Mouse (Mus musculus) liver, embryonic 14.5 days (tissue): ENCODE data around the gene Nkain4. TPM values are rescaled to one million over a fixed set of nuclear protein-coding genes. Genes with fewer than 3 reads are reported as not detected.

Experiments
- ATAC-seq: fragments of 200-750 bp; cut with Nextera tagmentation; 2 replicates; pipeline ENCODE4 v1.8.0; 2017; ENCODE audit warnings: moderate number of reproducible peaks, mild to moderate bottlenecking, moderate library complexity; ENCODE audit not compliant: insufficient read depth
- DNase-seq, 3 experiments: peaks; one replicate each; pipeline ENCODE4 v3.0.0-alpha.2; 2012 to 2013; ENCODE audit warnings: low read depth in 3 of 3, low spot score in 3 of 3
- H3K27ac ChIP-seq: fragments of 300-500 bp; sonication (generic); 2 replicates; pipeline ENCODE4 v1.5.1; 2014; ENCODE audit warnings: moderate library complexity, mild to moderate bottlenecking, control low read depth, inconsistent platforms
- H3K27me3 ChIP-seq: fragments of 300-500 bp; sonication (generic); 2 replicates; pipeline ENCODE4 v1.6.1; 2014; ENCODE audit warnings: mild to moderate bottlenecking, low read length, moderate library complexity; ENCODE audit not compliant: control insufficient read depth, insufficient read depth
- H3K36me3 ChIP-seq: fragments of 300-500 bp; sonication (generic); replicated peaks from 2 replicates; pipeline ENCODE4 v1.6.1; 2014; ENCODE audit warnings: low read depth; ENCODE audit not compliant: control insufficient read depth, insufficient read depth
- H3K4me1 ChIP-seq, 2 experiments: fragments of 200-500 bp in 1 of 2; fragments of 300-500 bp in 1 of 2; sonication (generic) in 1 of 2; replicated peaks; 2 replicates each; pipeline ENCODE4 v1.6.1; 2012 to 2014; ENCODE audit warnings: antibody characterized with exemption in 1 of 2, inconsistent platforms in 1 of 2, low read length in 1 of 2; ENCODE audit not compliant: control insufficient read depth in 2 of 2, insufficient read depth in 2 of 2
- H3K4me2 ChIP-seq: fragments of 300-500 bp; sonication (generic); 2 replicates; pipeline ENCODE4 v1.6.1; 2014; ENCODE audit warnings: low read depth, mild to moderate bottlenecking, control low read depth, moderate library complexity
- H3K4me3 ChIP-seq, 2 experiments: fragments of 200-500 bp in 1 of 2; fragments of 300-500 bp in 1 of 2; sonication (generic) in 1 of 2; 2 replicates each; pipeline ENCODE4 v1.5.1; 2012 to 2014; ENCODE audit warnings: low read depth in 2 of 2, low read length in 2 of 2, mild to moderate bottlenecking in 2 of 2, control low read depth in 1 of 2, inconsistent platforms in 1 of 2, moderate library complexity in 1 of 2; ENCODE audit not compliant: insufficient read depth in 1 of 2
- H3K9ac ChIP-seq: fragments of 300-500 bp; sonication (generic); replicated peaks from 2 replicates; pipeline ENCODE4 v1.6.1; 2014; ENCODE audit warnings: mild to moderate bottlenecking, control low read depth, moderate library complexity
- H3K9me3 ChIP-seq: fragments of 300-500 bp; sonication (generic); 2 replicates; pipeline ENCODE4 v1.6.1; 2016; ENCODE audit warnings: low read length, mixed read lengths; ENCODE audit not compliant: control insufficient read depth
- CTCF ChIP-seq: IDR thresholded peaks from 2 replicates; pipeline ENCODE4 v1.5.1; 2016; ENCODE audit warnings: antibody characterized with exemption, low read depth, control low read depth
- EP300 ChIP-seq: IDR thresholded peaks from 2 replicates; pipeline ENCODE4 v1.6.1; 2016; ENCODE audit warnings: antibody characterized with exemption, low read depth
- WGBS: fragments of 180-500 bp; shearing (Covaris S2); extraction: QIAGEN DNeasy Blood & Tissue Kit; methylation state at CpG from one replicate; pipeline ENCODE4 v1.1.7; 2014; ENCODE audit not compliant: insufficient replicate concordance; 5-methylcytosine and 5-hydroxymethylcytosine counted together
- polyA plus RNA-seq, 2 experiments: library from polyadenylated mRNA; depleted of rRNA in 1 of 2; stranded (reverse) in 1 of 2; unstranded in 1 of 2; fragments of >200 nt; fragmentation: Nextera tagmentation in 1 of 2; extraction: Ambion mirVana in 1 of 2; gene quantifications; 2 replicates each; pipeline versions ENCODE4 v1.2.1 to v1.2.3; 2012 to 2014

Nkain4 gene
- polyA plus RNA-seq, 2 experiments: 1.1 to 1.5 TPM

- no peak overlapping the region for H3K4me3 ChIP-seq
- TF ChIP-seq EP300 (no peak), CTCF (no peak)
- no peaks in the 10 kb centered on the region for H3K9me3 ChIP-seq
- no peaks in the 10 kb centered on the region for H3K4me1 ChIP-seq
- H3K4me2 ChIP-seq: no peak overlapping the region
- no peak overlapping the region for H3K27ac ChIP-seq
- DNase-seq (no peak), ATAC-seq (no peak)
- H3K36me3 ChIP-seq: no peaks in the 10 kb centered on the region
- no peak overlapping the region for H3K9ac ChIP-seq
- H3K27me3 ChIP-seq: no peaks in the 10 kb centered on the region
- WGBS: 56% methylated on average over 4 of the region's 4 CpGs
These were observed 35.8 kb upstream of the Nkain4 start for GRCm38 (mm10) chr2:180990347-180990746.

- Histone ChIP-seq H3K9me3 (no peaks in the 10 kb centered on the region), H3K27ac (no peak overlapping the region), H3K27me3 (no peaks in the 10 kb centered on the region), H3K36me3 (no peaks in the 10 kb centered on the region), H3K9ac (no peak overlapping the region), H3K4me1 (no peaks in the 10 kb centered on the region), H3K4me2 (no peak overlapping the region), H3K4me3 (no peak overlapping the region)
- ATAC-seq: no peak
- TF ChIP-seq EP300: no peak
- no peak for TF ChIP-seq CTCF
- WGBS: 54% methylated on average over 1 of the region's 1 CpGs
- no peak for DNase-seq
These were observed 34.4 kb upstream of the Nkain4 start for GRCm38 (mm10) chr2:180988948-180989347.

GRCm38 (mm10) chr2:180988347-180988913 lies 33.9 kb upstream of the Nkain4 start:
- DNase-seq: no peak
- Histone ChIP-seq H3K27ac (no peak overlapping the region), H3K4me3 (no peak overlapping the region), H3K4me2 (no peak overlapping the region), H3K9ac (no peak overlapping the region), H3K36me3 (no peaks in the 10 kb centered on the region), H3K27me3 (no peaks in the 10 kb centered on the region), H3K4me1 (no peaks in the 10 kb centered on the region), H3K9me3 (no peaks in the 10 kb centered on the region)
- TF ChIP-seq EP300 (no peak), CTCF (no peak)
- no peak for ATAC-seq
- WGBS: 53% methylated on average over 3 of the region's 3 CpGs

- no peak overlapping the region for H3K27ac ChIP-seq
- WGBS: 80% methylated on average over 5 of the region's 5 CpGs
- H3K4me1 ChIP-seq: no peaks in the 10 kb centered on the region
- TF ChIP-seq EP300 (no peak), CTCF (no peak)
- DNase-seq: no peak
- ATAC-seq: no peak
- H3K9ac ChIP-seq: no peak overlapping the region
- H3K36me3 ChIP-seq: no peaks in the 10 kb centered on the region
- no peaks in the 10 kb centered on the region for H3K27me3 ChIP-seq
- H3K9me3 ChIP-seq: no peaks in the 10 kb centered on the region
- no peak overlapping the region for H3K4me3 ChIP-seq
- H3K4me2 ChIP-seq: no peak overlapping the region
These were observed 33.0 kb upstream of the Nkain4 start for GRCm38 (mm10) chr2:180987432-180988030.

GRCm38 (mm10) chr2:180987001-180987400 lies 32.5 kb upstream of the Nkain4 start:
- H3K9ac ChIP-seq: no peak overlapping the region
- no peaks in the 10 kb centered on the region; the same call in 1 of the 2 replicates for H3K36me3 ChIP-seq
- no peak overlapping the region for H3K4me3 ChIP-seq
- ATAC-seq (no peak), DNase-seq (no peak)
- TF ChIP-seq EP300: no peak
- no peak for TF ChIP-seq CTCF
- no peaks in the 10 kb centered on the region for H3K27me3 ChIP-seq
- no peak overlapping the region for H3K4me2 ChIP-seq
- no peaks in the 10 kb centered on the region for H3K9me3 ChIP-seq
- no peak overlapping the region for H3K27ac ChIP-seq
- no peaks in the 10 kb centered on the region for H3K4me1 ChIP-seq
- 47% methylated on average over 1 of the region's 1 CpGs for WGBS
